Comparison of ENCODE assay signal across 8 mouse cellular contexts in the genomic region with DNA sequence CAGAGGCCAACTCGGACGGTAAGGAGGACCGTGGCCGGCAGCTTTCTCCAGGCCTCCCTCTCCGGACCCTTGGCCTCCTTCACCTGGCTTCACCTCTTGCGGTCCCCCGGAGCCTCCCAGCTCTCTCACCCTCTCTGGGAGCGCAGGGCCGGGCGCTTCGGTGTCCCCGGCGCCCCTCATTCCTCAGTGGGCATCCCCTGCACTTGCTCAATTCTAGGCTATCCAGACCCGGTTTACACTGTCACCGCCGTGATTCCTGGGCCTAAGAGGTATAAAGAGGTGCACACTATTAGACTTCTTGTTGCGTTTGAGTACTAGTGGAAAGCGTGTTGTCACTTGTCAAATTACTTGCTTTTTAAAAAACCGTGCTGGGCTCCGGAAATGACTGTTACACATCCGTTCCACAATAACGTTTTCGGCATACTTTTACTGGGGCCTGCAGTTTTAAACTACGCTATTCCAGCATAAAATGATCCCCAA. TPM values are rescaled to one million over a fixed set of nuclear protein-coding genes. Genes with fewer than 3 reads are reported as not detected.
DNase-seq lines count a peak whose midpoint lies in the region; ATAC-seq and TF ChIP-seq lines count a peak whose summit lies in the region.

No protein-coding gene starts in this region.

- H3K9ac ChIP-seq in midbrain, embryonic 15.5 days, result peak overlapping the region; percentile 88

- H3K4me3 ChIP-seq in layer of hippocampus, adult 2 months, result peak overlapping the region; percentile 81
- H3K4me3 ChIP-seq in midbrain, embryonic 15.5 days, result peak overlapping the region; percentile 83

- peak overlapping the region; percentile 82 for H3K4me2 ChIP-seq in midbrain, embryonic 15.5 days

- peak; percentile 82; the same call in 1 of the 2 replicates for ATAC-seq in midbrain, embryonic 15.5 days (replicated peaks)

- H3K4me1 ChIP-seq in midbrain, embryonic 15.5 days, result peaks cover 18% of the 10 kb centered on the region

- no peaks in the 10 kb centered on the region for H3K9me3 ChIP-seq in midbrain, embryonic 15.5 days

- WGBS in midbrain, embryonic 15.5 days, result 2% methylated on average over 24 of the region's 24 CpGs

- no peaks in the 10 kb centered on the region for H3K27me3 ChIP-seq in midbrain, embryonic 15.5 days (replicated peaks)

- 0 out of 2 replicates have a peak, but pooled peaks cover 6% of the 10 kb centered on the region for H3K36me3 ChIP-seq in midbrain, embryonic 15.5 days (replicated peaks)

- peak overlapping the region; percentile 98 for H3K27ac ChIP-seq in layer of hippocampus, adult 2 months
- peak overlapping the region; percentile 84 for H3K27ac ChIP-seq in midbrain, embryonic 15.5 days

- no peak for DNase-seq in layer of hippocampus, adult 2 months (ENCODE audit: low spot score in 2 of 2)
- no peak for DNase-seq in layer of hippocampus, adult 9-11 months
- DNase-seq in c-Kit-positive CD71-positive TER-119-negative erythroid progenitor cells, embryonic 14.5 days (ENCODE audit: low read depth), result peak; percentile 10
- peak; percentile 77 for DNase-seq in induced T-regulatory cell, adult 2 months (ENCODE audit: low read depth)
- no peak for DNase-seq in frontal cortex, postnatal 14 days (ENCODE audit: low spot score in 2 of 2)
- DNase-seq in layer of hippocampus, adult 11-12 months (ENCODE audit: low spot score), result no peak
- DNase-seq in thymus, postnatal 10 days (ENCODE audit: low spot score in 2 of 2), result no peak

- 0 out of 2 replicates have a peak, but pooled peaks have one; percentile 7 for TF ChIP-seq CTCF in layer of hippocampus, adult 2 months (conservative IDR thresholded peaks at IDR 0.05)

RNA-seq across cellular contexts. Expression of gene Chordc1, which starts 0.6 kb away (rescaled TPM):
- 100 to 1,000 TPM; 104 to 109 TPM for total RNA-seq in layer of hippocampus, adult 2 months (2021)
- 134 and 138 TPM in 2 replicates for polyA plus RNA-seq in midbrain, embryonic 15.5 days (2015; fragmentation: Nextera tagmentation; extraction: Ambion mirVana)

Comparison
In these comparisons a context has a peak if more than half of its experiments do, and no peak if none do; other contexts are left out.
1. DNase-seq: peak in c-Kit-positive CD71-positive TER-119-negative erythroid progenitor cells, embryonic 14.5 days (single experiment) and induced T-regulatory cell, adult 2 months (single experiment); none in layer of hippocampus, adult 2 months (0 of 2), layer of hippocampus, adult 9-11 months (single experiment), frontal cortex, postnatal 14 days (0 of 2), layer of hippocampus, adult 11-12 months (single experiment) and thymus, postnatal 10 days (0 of 2).